Mouse (Mus musculus) stomach, embryonic 14.5 days (tissue): Measurements from ENCODE around the gene Tut7. TPM values are rescaled to one million over a fixed set of nuclear protein-coding genes. Genes with fewer than 3 reads are reported as not detected.

Experiments
- ATAC-seq: fragments of 200-750 bp; cut with Nextera tagmentation; 2 replicates; pipeline ENCODE4 v1.8.0; 2017; ENCODE audit warnings: low read depth, moderate TSS enrichment; ENCODE audit not compliant: insufficient number of reproducible peaks, insufficient read depth, low FRiP score
- H3K27ac ChIP-seq: fragments of 300-500 bp; sonication (generic); 2 replicates; pipeline ENCODE4 v1.5.1; 2014; ENCODE audit warnings: mild to moderate bottlenecking, low read length, moderate library complexity, mixed read lengths
- H3K27me3 ChIP-seq: fragments of 300-500 bp; sonication (generic); 2 replicates; pipeline ENCODE4 v1.6.1; 2014; ENCODE audit warnings: low read length, control low read depth, mixed read lengths; ENCODE audit not compliant: control insufficient read depth, insufficient read depth
- H3K36me3 ChIP-seq: fragments of 300-500 bp; sonication (generic); 2 replicates; pipeline ENCODE4 v1.6.1; 2014; ENCODE audit warnings: mild to moderate bottlenecking, control low read depth, low read length, moderate library complexity, mixed read lengths; ENCODE audit not compliant: control insufficient read depth, insufficient read depth
- H3K4me1 ChIP-seq: fragments of 300-500 bp; sonication (generic); 2 replicates; pipeline ENCODE4 v1.6.1; 2014; ENCODE audit warnings: low read length, control low read depth, mixed read lengths; ENCODE audit not compliant: control insufficient read depth, insufficient read depth
- H3K4me2 ChIP-seq: fragments of 300-500 bp; sonication (generic); replicated peaks from 2 replicates; pipeline ENCODE4 v1.6.1; 2014; ENCODE audit warnings: low read depth, low read length, control low read depth
- H3K4me3 ChIP-seq: fragments of 300-500 bp; sonication (generic); 2 replicates; pipeline ENCODE4 v1.5.1; 2014; ENCODE audit warnings: low read depth, low read length, control low read depth
- H3K9ac ChIP-seq: fragments of 300-500 bp; sonication (generic); replicated peaks from 2 replicates; pipeline ENCODE4 v1.6.1; 2014; ENCODE audit warnings: low read depth, mild to moderate bottlenecking, control low read depth, low read length, moderate library complexity, mixed read lengths
- H3K9me3 ChIP-seq: fragments of 300-500 bp; sonication (generic); 2 replicates; pipeline ENCODE4 v1.6.1; 2016; ENCODE audit warnings: low read depth, low read length, control low read depth; ENCODE audit not compliant: control insufficient read depth
- WGBS: fragments of 180-500 bp; shearing (Covaris S2); extraction: QIAGEN DNeasy Blood & Tissue Kit; methylation state at CpG from one replicate; pipeline ENCODE4 v1.1.7; 2014; 5-methylcytosine and 5-hydroxymethylcytosine counted together
- polyA plus RNA-seq: library from polyadenylated mRNA; unstranded; fragments of >200 nt; fragmentation: Nextera tagmentation; extraction: Ambion mirVana; gene quantifications from 2 replicates; pipeline ENCODE4 v1.2.1, GENCODE M21; 2014

Gene Tut7
- polyA plus RNA-seq, 1 experiment from 2014 or later = 49.4 TPM

DNA sequence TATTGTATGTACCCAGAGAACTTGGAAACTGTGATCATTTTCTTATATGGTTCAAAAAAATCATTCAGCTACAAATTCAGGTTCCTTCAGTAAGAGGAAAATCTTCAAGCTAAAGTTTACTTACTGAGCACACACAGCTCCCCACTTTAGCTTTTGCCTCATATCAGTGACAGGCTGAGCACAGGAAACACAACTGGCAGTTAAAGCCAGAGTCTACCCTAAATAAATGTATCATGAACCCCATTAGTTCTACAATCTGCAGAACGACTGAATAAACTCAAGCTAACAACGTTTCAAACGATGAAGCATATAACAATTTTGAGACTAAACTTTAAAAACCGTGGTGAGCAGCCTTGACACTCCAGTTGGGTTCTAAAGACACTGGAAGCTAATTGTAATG, 5.6 kb downstream of the Tut7 start:
- whole genome bisulfite sequencing = 87% methylated on average over 4 of the region's 4 CpGs
- peaks cover 34% of the 10 kb centered on the region for H3K36me3 ChIP-seq

GRCm38 (mm10) chr13:59814109-59814591, 8.8 kb downstream of the Tut7 start:
- Histone ChIP-seq H3K9me3 (no peaks in the 10 kb centered on the region), H3K9ac (no peak overlapping the region), H3K4me1 (0 out of 2 replicates have a peak, but pooled peaks cover 4% of the 10 kb centered on the region), H3K36me3 (peaks cover 62% of the 10 kb centered on the region), H3K4me3 (no peak overlapping the region), H3K27me3 (no peaks in the 10 kb centered on the region), H3K27ac (no peak overlapping the region), H3K4me2 (no peak overlapping the region)
- WGBS = 73% methylated on average over 6 of the region's 6 CpGs
- ATAC-seq = peak; percentile 84

More for the DNA sequence above, 5.6 kb downstream of the Tut7 start:
- H3K27ac ChIP-seq = no peak overlapping the region
- H3K4me1 ChIP-seq = peaks cover 23% of the 10 kb centered on the region; the same call in 1 of the 2 replicates
- no peak overlapping the region for H3K9ac ChIP-seq
- no peak overlapping the region for H3K4me2 ChIP-seq
- H3K4me3 ChIP-seq = no peak overlapping the region
- H3K27me3 ChIP-seq = no peaks in the 10 kb centered on the region
- ATAC-seq = no peak
- no peaks in the 10 kb centered on the region for H3K9me3 ChIP-seq

- no peaks in the 10 kb centered on the region for H3K4me1 ChIP-seq
- no peak for ATAC-seq
- no peak overlapping the region for H3K9ac ChIP-seq
- H3K4me2 ChIP-seq = no peak overlapping the region
- peaks cover 84% of the 10 kb centered on the region for H3K36me3 ChIP-seq
- H3K27me3 ChIP-seq = no peaks in the 10 kb centered on the region
- H3K27ac ChIP-seq = no peak overlapping the region
- H3K9me3 ChIP-seq = no peaks in the 10 kb centered on the region
- WGBS = 90% methylated on average over 3 of the region's 3 CpGs
- no peak overlapping the region for H3K4me3 ChIP-seq
Observed at GRCm38 (mm10) chr13:59811581-59811980, 11.4 kb downstream of the Tut7 start.

DNA sequence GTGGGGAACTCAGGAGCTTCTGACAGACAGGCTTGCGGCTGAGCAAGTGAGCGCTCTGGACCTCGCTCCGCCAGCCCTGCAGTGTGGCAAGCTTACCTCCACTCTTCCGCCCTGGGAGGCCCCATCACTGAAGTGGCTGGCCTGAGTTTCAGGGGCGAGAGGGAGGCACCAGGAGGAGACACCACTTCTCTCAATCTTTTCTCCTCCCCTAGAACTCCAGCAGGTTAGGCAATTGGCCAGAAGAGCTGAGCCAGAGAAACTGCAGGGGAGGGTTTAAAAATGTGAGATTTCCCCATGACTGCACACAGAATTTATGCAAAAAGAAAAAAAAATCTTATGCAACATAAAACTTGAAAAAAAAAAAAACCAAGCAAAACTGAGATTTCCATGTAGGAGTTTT, 21.9 kb downstream of the Tut7 start:
- ATAC-seq = no peak
- peaks cover 90% of the 10 kb centered on the region for H3K36me3 ChIP-seq
- H3K9ac ChIP-seq = no peak overlapping the region
- H3K4me1 ChIP-seq = no peaks in the 10 kb centered on the region
- no peak overlapping the region for H3K4me2 ChIP-seq
- H3K9me3 ChIP-seq = no peaks in the 10 kb centered on the region
- 89% methylated on average over 6 of the region's 6 CpGs for WGBS
- H3K27me3 ChIP-seq = no peaks in the 10 kb centered on the region
- H3K27ac ChIP-seq = no peak overlapping the region
- no peak overlapping the region for H3K4me3 ChIP-seq

GRCm38 (mm10) chr13:59800077-59800476, 22.9 kb downstream of the Tut7 start:
- Histone ChIP-seq H3K9ac (no peak overlapping the region), H3K4me1 (no peaks in the 10 kb centered on the region), H3K4me2 (no peak overlapping the region), H3K9me3 (no peaks in the 10 kb centered on the region), H3K36me3 (peaks cover 92% of the 10 kb centered on the region), H3K27ac (no peak overlapping the region), H3K4me3 (no peak overlapping the region), H3K27me3 (no peaks in the 10 kb centered on the region)
- WGBS = 81% methylated on average over 2 of the region's 2 CpGs
- ATAC-seq = no peak

DNA sequence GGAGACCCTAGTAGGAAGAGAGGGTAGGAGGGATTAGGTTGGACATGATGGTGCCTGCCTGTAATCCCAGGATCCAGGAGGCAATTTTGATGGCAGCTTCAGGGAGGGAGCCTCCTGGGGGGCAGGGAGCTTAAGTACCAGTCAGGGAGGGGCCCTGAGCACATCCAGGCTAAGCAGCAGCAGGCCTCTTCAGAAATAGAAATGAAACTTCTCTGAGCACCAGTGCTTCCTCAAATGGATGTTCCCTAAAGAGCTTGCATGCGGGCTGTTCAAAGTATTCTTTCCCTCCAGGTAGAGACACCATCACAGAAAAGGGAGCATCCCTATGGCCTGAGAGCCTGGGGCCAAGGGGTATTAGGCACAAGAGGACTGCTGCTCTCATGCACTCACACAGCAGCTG, 24.6 kb downstream of the Tut7 start:
- Histone ChIP-seq H3K27ac (no peak overlapping the region), H3K4me2 (no peak overlapping the region), H3K4me3 (no peak overlapping the region), H3K36me3 (peaks cover 94% of the 10 kb centered on the region), H3K4me1 (no peaks in the 10 kb centered on the region), H3K9ac (no peak overlapping the region), H3K9me3 (no peaks in the 10 kb centered on the region), H3K27me3 (no peaks in the 10 kb centered on the region)
- ATAC-seq = no peak
- 95% methylated on average over 1 of the region's 1 CpGs for WGBS

- H3K4me2 ChIP-seq = no peak overlapping the region
- no peaks in the 10 kb centered on the region for H3K9me3 ChIP-seq
- WGBS = 90% methylated on average over 9 of the region's 9 CpGs
- no peak overlapping the region for H3K27ac ChIP-seq
- no peak overlapping the region for H3K9ac ChIP-seq
- H3K4me1 ChIP-seq = no peaks in the 10 kb centered on the region
- no peak overlapping the region for H3K4me3 ChIP-seq
- H3K36me3 ChIP-seq = peaks cover 94% of the 10 kb centered on the region
- H3K27me3 ChIP-seq = no peaks in the 10 kb centered on the region
- ATAC-seq = no peak
Observed at GRCm38 (mm10) chr13:59796466-59796848, 26.5 kb downstream of the Tut7 start.

GRCm38 (mm10) chr13:59795807-59796465, 27.0 kb downstream of the Tut7 start:
- Histone ChIP-seq H3K4me3 (no peak overlapping the region), H3K4me2 (no peak overlapping the region), H3K9me3 (no peaks in the 10 kb centered on the region), H3K27me3 (no peaks in the 10 kb centered on the region), H3K4me1 (no peaks in the 10 kb centered on the region), H3K27ac (no peak overlapping the region), H3K9ac (no peak overlapping the region), H3K36me3 (peaks cover 95% of the 10 kb centered on the region)
- WGBS = 87% methylated on average over 6 of the region's 6 CpGs
- ATAC-seq = peak; percentile 67; the same call in 1 of the 2 replicates

DNA sequence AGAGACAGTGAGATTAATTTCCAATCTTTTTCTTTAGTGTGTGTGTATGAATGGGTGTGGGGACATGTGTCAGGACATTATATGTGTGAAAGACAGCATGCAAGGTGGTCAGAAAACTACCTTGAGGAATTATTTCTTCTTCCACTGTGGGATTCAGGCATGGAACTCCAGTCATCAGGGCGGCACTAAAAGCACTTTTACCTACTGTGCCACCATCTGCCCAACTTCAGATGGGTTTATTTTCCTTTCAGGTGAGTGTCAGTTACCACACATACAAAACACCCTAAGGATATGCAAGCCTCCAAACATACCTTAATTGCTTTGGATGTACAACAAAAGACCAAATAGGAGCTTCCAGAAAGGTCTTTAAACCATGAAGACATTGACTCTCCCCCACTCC, 28.2 kb downstream of the Tut7 start:
- Histone ChIP-seq H3K4me3 (no peak overlapping the region), H3K9ac (no peak overlapping the region), H3K9me3 (no peaks in the 10 kb centered on the region), H3K27me3 (no peaks in the 10 kb centered on the region), H3K4me2 (no peak overlapping the region), H3K27ac (no peak overlapping the region), H3K4me1 (no peaks in the 10 kb centered on the region), H3K36me3 (peaks cover 91% of the 10 kb centered on the region)
- WGBS = 96% methylated on average over 1 of the region's 1 CpGs
- ATAC-seq = no peak
